Mouse (Mus musculus) liver, embryonic 14.5 days (tissue): ENCODE data around the gene Lpin1. TPM values are rescaled to one million over a fixed set of nuclear protein-coding genes. Genes with fewer than 3 reads are reported as not detected.

ENCODE experiments used
- ATAC-seq: fragments of 200-750 bp; cut with Nextera tagmentation; 2 replicates; pipeline ENCODE4 v1.8.0; 2017; ENCODE audit warnings: moderate number of reproducible peaks, mild to moderate bottlenecking, moderate library complexity; ENCODE audit not compliant: insufficient read depth
- DNase-seq, 3 experiments: peaks; one replicate each; pipeline ENCODE4 v3.0.0-alpha.2; 2012 to 2013; ENCODE audit warnings: low read depth in 3 of 3, low spot score in 3 of 3
- H3K27ac ChIP-seq: fragments of 300-500 bp; sonication (generic); 2 replicates; pipeline ENCODE4 v1.5.1; 2014; ENCODE audit warnings: moderate library complexity, mild to moderate bottlenecking, control low read depth, inconsistent platforms
- H3K27me3 ChIP-seq: fragments of 300-500 bp; sonication (generic); 2 replicates; pipeline ENCODE4 v1.6.1; 2014; ENCODE audit warnings: mild to moderate bottlenecking, low read length, moderate library complexity; ENCODE audit not compliant: control insufficient read depth, insufficient read depth
- H3K36me3 ChIP-seq: fragments of 300-500 bp; sonication (generic); replicated peaks from 2 replicates; pipeline ENCODE4 v1.6.1; 2014; ENCODE audit warnings: low read depth; ENCODE audit not compliant: control insufficient read depth, insufficient read depth
- H3K4me1 ChIP-seq, 2 experiments: fragments of 200-500 bp in 1 of 2; fragments of 300-500 bp in 1 of 2; sonication (generic) in 1 of 2; replicated peaks; 2 replicates each; pipeline ENCODE4 v1.6.1; 2012 to 2014; ENCODE audit warnings: antibody characterized with exemption in 1 of 2, inconsistent platforms in 1 of 2, low read length in 1 of 2; ENCODE audit not compliant: control insufficient read depth in 2 of 2, insufficient read depth in 2 of 2
- H3K4me2 ChIP-seq: fragments of 300-500 bp; sonication (generic); 2 replicates; pipeline ENCODE4 v1.6.1; 2014; ENCODE audit warnings: low read depth, mild to moderate bottlenecking, control low read depth, moderate library complexity
- H3K4me3 ChIP-seq, 2 experiments: fragments of 200-500 bp in 1 of 2; fragments of 300-500 bp in 1 of 2; sonication (generic) in 1 of 2; 2 replicates each; pipeline ENCODE4 v1.5.1; 2012 to 2014; ENCODE audit warnings: low read depth in 2 of 2, low read length in 2 of 2, mild to moderate bottlenecking in 2 of 2, control low read depth in 1 of 2, inconsistent platforms in 1 of 2, moderate library complexity in 1 of 2; ENCODE audit not compliant: insufficient read depth in 1 of 2
- H3K9ac ChIP-seq: fragments of 300-500 bp; sonication (generic); replicated peaks from 2 replicates; pipeline ENCODE4 v1.6.1; 2014; ENCODE audit warnings: mild to moderate bottlenecking, control low read depth, moderate library complexity
- H3K9me3 ChIP-seq: fragments of 300-500 bp; sonication (generic); 2 replicates; pipeline ENCODE4 v1.6.1; 2016; ENCODE audit warnings: low read length, mixed read lengths; ENCODE audit not compliant: control insufficient read depth
- CTCF ChIP-seq: IDR thresholded peaks from 2 replicates; pipeline ENCODE4 v1.5.1; 2016; ENCODE audit warnings: antibody characterized with exemption, low read depth, control low read depth
- EP300 ChIP-seq: IDR thresholded peaks from 2 replicates; pipeline ENCODE4 v1.6.1; 2016; ENCODE audit warnings: antibody characterized with exemption, low read depth
- WGBS: fragments of 180-500 bp; shearing (Covaris S2); extraction: QIAGEN DNeasy Blood & Tissue Kit; methylation state at CpG from one replicate; pipeline ENCODE4 v1.1.7; 2014; ENCODE audit not compliant: insufficient replicate concordance; 5-methylcytosine and 5-hydroxymethylcytosine counted together
- polyA plus RNA-seq, 2 experiments: library from polyadenylated mRNA; depleted of rRNA in 1 of 2; stranded (reverse) in 1 of 2; unstranded in 1 of 2; fragments of >200 nt; fragmentation: Nextera tagmentation in 1 of 2; extraction: Ambion mirVana in 1 of 2; gene quantifications; 2 replicates each; pipeline versions ENCODE4 v1.2.1 to v1.2.3; 2012 to 2014

The Lpin1 gene
- polyA plus RNA-seq, 2 experiments = 4.8 to 5.8 TPM

- H3K36me3 ChIP-seq = no peaks in the 10 kb centered on the region
- H3K4me2 ChIP-seq = no peak overlapping the region
- H3K9me3 ChIP-seq = no peaks in the 10 kb centered on the region
- H3K4me3 ChIP-seq = no peak overlapping the region
- 49% methylated on average over 12 of the region's 12 CpGs for WGBS
- H3K9ac ChIP-seq = no peak overlapping the region
- ATAC-seq (peak; percentile 74), DNase-seq (peak; percentile 11 to 30 (median 26))
- no peak for TF ChIP-seq EP300
- no peak for TF ChIP-seq CTCF
- H3K27ac ChIP-seq = no peak overlapping the region
- H3K27me3 ChIP-seq = no peaks in the 10 kb centered on the region
- H3K4me1 ChIP-seq = peaks cover 0 to 8% of the 10 kb centered on the region in 2 experiments; a peak in 1 of 4 replicates
Measured at GRCm38 (mm10) chr12:16618512-16619274, 7.9 kb upstream of the Lpin1 start.

DNA sequence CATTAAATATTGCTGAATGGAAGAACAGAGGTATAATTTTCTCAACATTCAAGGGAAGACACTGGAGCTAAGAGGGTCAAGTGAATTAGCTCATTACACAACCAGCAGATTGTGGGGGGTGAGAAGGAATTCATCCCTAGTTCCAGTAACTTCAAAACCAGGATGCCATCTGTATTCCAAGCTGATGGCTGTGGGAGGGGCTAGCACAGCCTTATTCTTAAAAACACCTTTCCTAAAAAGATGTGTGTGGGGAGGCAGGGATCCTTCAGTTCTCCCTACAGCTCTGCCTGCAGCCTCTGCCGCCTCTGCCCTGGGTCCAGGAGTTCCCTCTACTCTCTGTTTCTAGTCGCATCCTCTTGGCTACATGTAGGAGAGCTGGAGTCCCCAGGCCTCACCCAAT, 5.0 kb upstream of the Lpin1 start:
- Histone ChIP-seq H3K4me2 (no peak overlapping the region), H3K9me3 (no peaks in the 10 kb centered on the region), H3K4me1 (peaks cover 0 to 8% of the 10 kb centered on the region in 2 experiments; a peak in 1 of 4 replicates), H3K4me3 (no peak overlapping the region), H3K27me3 (no peaks in the 10 kb centered on the region), H3K9ac (no peak overlapping the region), H3K36me3 (no peaks in the 10 kb centered on the region), H3K27ac (no peak overlapping the region)
- WGBS = 59% methylated on average over 2 of the region's 2 CpGs
- ATAC-seq (no peak), DNase-seq (no peak)
- TF ChIP-seq CTCF = no peak
- no peak for TF ChIP-seq EP300

DNA sequence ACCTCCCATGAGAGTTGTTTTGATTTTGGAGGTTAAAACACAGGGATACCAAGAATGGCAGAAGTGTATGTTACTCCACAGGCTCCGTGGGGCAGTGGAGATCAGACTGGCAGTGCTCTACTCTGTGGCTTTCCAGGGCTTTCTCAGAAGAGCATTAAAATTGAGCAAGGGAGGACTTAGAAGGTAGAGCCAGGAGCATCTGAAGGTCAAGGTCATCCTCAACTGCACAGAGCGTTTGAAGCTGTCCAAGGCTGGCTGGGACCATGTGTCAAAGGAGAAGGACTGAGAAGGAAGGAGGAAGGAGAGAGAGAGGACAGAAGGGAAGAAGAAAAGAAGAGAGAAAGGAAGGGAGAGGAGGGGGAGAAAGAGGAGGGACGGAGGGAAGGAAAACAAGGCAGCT, 3.8 kb upstream of the Lpin1 start:
- Histone ChIP-seq H3K9me3 (no peaks in the 10 kb centered on the region), H3K27ac (no peak overlapping the region), H3K4me2 (no peak overlapping the region), H3K36me3 (no peaks in the 10 kb centered on the region), H3K4me1 (peaks cover 0 to 7% of the 10 kb centered on the region in 2 experiments; a peak in 1 of 4 replicates), H3K9ac (no peak overlapping the region), H3K4me3 (no peak overlapping the region), H3K27me3 (no peaks in the 10 kb centered on the region)
- no peak for ATAC-seq
- DNase-seq = no peak
- 40% methylated on average over 3 of the region's 3 CpGs for WGBS
- TF ChIP-seq CTCF (no peak), EP300 (no peak)

DNA sequence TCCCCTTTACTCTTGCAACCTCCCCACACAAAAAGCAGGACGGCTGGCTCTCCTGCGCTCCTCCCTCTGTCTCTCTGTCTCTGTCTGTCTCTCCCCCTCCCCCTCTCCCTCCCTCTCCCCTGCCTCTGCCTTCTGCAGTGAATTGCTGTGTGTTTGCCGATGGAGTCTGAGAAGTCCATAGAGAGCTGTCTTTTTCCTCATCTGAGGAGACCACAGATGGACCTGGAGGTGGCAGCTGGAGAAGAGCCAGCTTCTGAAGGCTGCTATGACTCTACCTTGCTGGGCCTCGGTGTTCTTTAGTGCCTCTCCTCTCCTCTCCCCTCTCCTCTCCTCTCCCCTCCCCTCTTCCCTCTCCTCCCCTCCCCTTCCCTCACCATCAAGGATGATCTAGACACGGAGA, 5.1 kb downstream of the Lpin1 start:
- DNase-seq (no peak), ATAC-seq (no peak)
- H3K36me3 ChIP-seq = no peaks in the 10 kb centered on the region
- H3K27ac ChIP-seq = no peak overlapping the region
- TF ChIP-seq CTCF (no peak), EP300 (no peak)
- no peak overlapping the region for H3K4me3 ChIP-seq
- WGBS = 39% methylated on average over 5 of the region's 5 CpGs
- H3K9me3 ChIP-seq = no peaks in the 10 kb centered on the region
- H3K4me2 ChIP-seq = no peak overlapping the region
- H3K9ac ChIP-seq = no peak overlapping the region
- H3K4me1 ChIP-seq = no peaks in the 10 kb centered on the region
- no peaks in the 10 kb centered on the region for H3K27me3 ChIP-seq

GRCm38 (mm10) chr12:16602271-16602670, 8.5 kb downstream of the Lpin1 start:
- no peak for TF ChIP-seq CTCF
- TF ChIP-seq EP300 = no peak
- Histone ChIP-seq H3K36me3 (no peaks in the 10 kb centered on the region), H3K27ac (no peak overlapping the region), H3K9me3 (no peaks in the 10 kb centered on the region), H3K27me3 (no peaks in the 10 kb centered on the region), H3K9ac (no peak overlapping the region), H3K4me1 (no peaks in the 10 kb centered on the region), H3K4me3 (no peak overlapping the region), H3K4me2 (no peak overlapping the region)
- no peak for DNase-seq
- ATAC-seq = no peak
- WGBS = 54% methylated on average over 4 of the region's 4 CpGs
